Mouse (Mus musculus): Measurements from ENCODE around the gene Vmn2r1. TPM values are rescaled to one million over a fixed set of nuclear protein-coding genes. Genes with fewer than 3 reads are reported as not detected.

Gene Vmn2r1
- 0.01 and 0.03 TPM in 2 replicates for polyA plus RNA-seq (2012; rRNA removed)

- no peak for TF ChIP-seq POLR2A (IDR thresholded peaks at IDR 0.05; ENCODE audit: control insufficient read depth, extremely low read depth, insufficient read depth, low read length, poor library complexity)
- no peak for TF ChIP-seq CTCF (IDR thresholded peaks at IDR 0.05; ENCODE audit: borderline replicate concordance, control insufficient read depth, extremely low read depth, insufficient read depth, low read length, poor library complexity)
- 85% methylated on average over 4 of the region's 4 CpGs for WGBS
- Histone ChIP-seq H3K4me3 (ENCODE audit: control insufficient read depth, insufficient read depth, low read length) (no peak within 1 kb of the TSS), H3K27me3 (ENCODE audit: control insufficient read depth, insufficient read depth, low read length) (no peaks in the 10 kb centered on the region), H3K36me3 (ENCODE audit: control insufficient read depth, insufficient read depth, low read length) (no peaks in the 10 kb centered on the region), H3K27ac (ENCODE audit: control insufficient read depth, insufficient read depth, low read length) (no peak within 1 kb of the TSS), H3K4me1 (replicated peaks; ENCODE audit: control insufficient read depth, insufficient read depth, low read length) (no peaks in the 10 kb centered on the region)
- no peak for DNase-seq
Observed at GRCm38 (mm10) chr3:64081247-64081646, at the start of gene Vmn2r1. Gene Vmn2r1, plus strand, starts transcription at chr3:64081547.

- Histone ChIP-seq H3K36me3 (ENCODE audit: control insufficient read depth, insufficient read depth, low read length) (no peaks in the 10 kb centered on the region), H3K27ac (ENCODE audit: control insufficient read depth, insufficient read depth, low read length) (no peak overlapping the region), H3K4me1 (replicated peaks; ENCODE audit: control insufficient read depth, insufficient read depth, low read length) (no peaks in the 10 kb centered on the region), H3K4me3 (ENCODE audit: control insufficient read depth, insufficient read depth, low read length) (no peak overlapping the region), H3K27me3 (ENCODE audit: control insufficient read depth, insufficient read depth, low read length) (no peaks in the 10 kb centered on the region)
- no peak for DNase-seq
- TF ChIP-seq POLR2A (IDR thresholded peaks at IDR 0.05; ENCODE audit: control insufficient read depth, extremely low read depth, insufficient read depth, low read length, poor library complexity), result no peak
- TF ChIP-seq CTCF (IDR thresholded peaks at IDR 0.05; ENCODE audit: borderline replicate concordance, control insufficient read depth, extremely low read depth, insufficient read depth, low read length, poor library complexity), result no peak
- 89% methylated on average over 7 of the region's 7 CpGs for WGBS
Observed at GRCm38 (mm10) chr3:64038136-64038841, 43.1 kb upstream of the Vmn2r1 start.

- no peaks in the 10 kb centered on the region for H3K27me3 ChIP-seq (ENCODE audit: control insufficient read depth, insufficient read depth, low read length)
- DNase-seq, result peak; percentile 53
- no peaks in the 10 kb centered on the region for H3K4me1 ChIP-seq (replicated peaks; ENCODE audit: control insufficient read depth, insufficient read depth, low read length)
- H3K36me3 ChIP-seq (ENCODE audit: control insufficient read depth, insufficient read depth, low read length), result no peaks in the 10 kb centered on the region
- no peak overlapping the region for H3K4me3 ChIP-seq (ENCODE audit: control insufficient read depth, insufficient read depth, low read length)
- H3K27ac ChIP-seq (ENCODE audit: control insufficient read depth, insufficient read depth, low read length), result no peak overlapping the region
- 39% methylated on average over 25 of the region's 25 CpGs for WGBS
- TF ChIP-seq POLR2A (IDR thresholded peaks at IDR 0.05; ENCODE audit: control insufficient read depth, extremely low read depth, insufficient read depth, low read length, poor library complexity) (no peak), CTCF (IDR thresholded peaks at IDR 0.05; ENCODE audit: borderline replicate concordance, control insufficient read depth, extremely low read depth, insufficient read depth, low read length, poor library complexity) (no peak)
Observed at GRCm38 (mm10) chr3:64039818-64040784, 41.2 kb upstream of the Vmn2r1 start.

GRCm38 (mm10) chr3:64112707-64113106, 31.4 kb downstream of the Vmn2r1 start:
- no peaks in the 10 kb centered on the region for H3K27me3 ChIP-seq (ENCODE audit: control insufficient read depth, insufficient read depth, low read length)
- H3K4me1 ChIP-seq (replicated peaks; ENCODE audit: control insufficient read depth, insufficient read depth, low read length), result no peaks in the 10 kb centered on the region
- no peak overlapping the region for H3K27ac ChIP-seq (ENCODE audit: control insufficient read depth, insufficient read depth, low read length)
- no peaks in the 10 kb centered on the region for H3K36me3 ChIP-seq (ENCODE audit: control insufficient read depth, insufficient read depth, low read length)
- no peak overlapping the region for H3K4me3 ChIP-seq (ENCODE audit: control insufficient read depth, insufficient read depth, low read length)
- WGBS, result 90% methylated on average over 1 of the region's 1 CpGs
- TF ChIP-seq CTCF (IDR thresholded peaks at IDR 0.05; ENCODE audit: borderline replicate concordance, control insufficient read depth, extremely low read depth, insufficient read depth, low read length, poor library complexity), result no peak
- DNase-seq, result no peak

GRCm38 (mm10) chr3:64113352-64114046, 32.2 kb downstream of the Vmn2r1 start:
- no peaks in the 10 kb centered on the region for H3K36me3 ChIP-seq (ENCODE audit: control insufficient read depth, insufficient read depth, low read length)
- DNase-seq, result no peak
- 89% methylated on average over 11 of the region's 11 CpGs for WGBS
- H3K4me1 ChIP-seq (replicated peaks; ENCODE audit: control insufficient read depth, insufficient read depth, low read length), result no peaks in the 10 kb centered on the region
- TF ChIP-seq CTCF (IDR thresholded peaks at IDR 0.05; ENCODE audit: borderline replicate concordance, control insufficient read depth, extremely low read depth, insufficient read depth, low read length, poor library complexity) (no peak), POLR2A (IDR thresholded peaks at IDR 0.05; ENCODE audit: control insufficient read depth, extremely low read depth, insufficient read depth, low read length, poor library complexity) (no peak)
- H3K4me3 ChIP-seq (ENCODE audit: control insufficient read depth, insufficient read depth, low read length), result no peak overlapping the region
- H3K27me3 ChIP-seq (ENCODE audit: control insufficient read depth, insufficient read depth, low read length), result no peaks in the 10 kb centered on the region
- H3K27ac ChIP-seq (ENCODE audit: control insufficient read depth, insufficient read depth, low read length), result no peak overlapping the region

- no peaks in the 10 kb centered on the region for H3K36me3 ChIP-seq (ENCODE audit: control insufficient read depth, insufficient read depth, low read length)
- TF ChIP-seq CTCF (IDR thresholded peaks at IDR 0.05; ENCODE audit: borderline replicate concordance, control insufficient read depth, extremely low read depth, insufficient read depth, low read length, poor library complexity) (no peak), POLR2A (IDR thresholded peaks at IDR 0.05; ENCODE audit: control insufficient read depth, extremely low read depth, insufficient read depth, low read length, poor library complexity) (no peak)
- DNase-seq, result no peak
Observed at GRCm38 (mm10) chr3:64141878-64142508, 60.6 kb downstream of the Vmn2r1 start, which contains the start of gene Vmn2r2. Gene Vmn2r2, minus strand, starts transcription at chr3:64141928.

More at GRCm38 (mm10) chr3:64141878-64142508, 60.6 kb downstream of the Vmn2r1 start, which contains the start of gene Vmn2r2:
- Histone ChIP-seq H3K4me1 (replicated peaks; ENCODE audit: control insufficient read depth, insufficient read depth, low read length) (no peaks in the 10 kb centered on the region), H3K4me3 (ENCODE audit: control insufficient read depth, insufficient read depth, low read length) (no peak within 1 kb of the TSS), H3K27me3 (ENCODE audit: control insufficient read depth, insufficient read depth, low read length) (no peaks in the 10 kb centered on the region), H3K27ac (ENCODE audit: control insufficient read depth, insufficient read depth, low read length) (no peak within 1 kb of the TSS)
- 93% methylated on average over 2 of the region's 2 CpGs for WGBS

Data from thymus, adult 2 months (tissue).